Mouse (Mus musculus) liver, postnatal 0 days (tissue): Measurements from ENCODE around the gene Rtp1. TPM values are rescaled to one million over a fixed set of nuclear protein-coding genes. Genes with fewer than 3 reads are reported as not detected.

Source experiments
- ATAC-seq: fragments of 200-750 bp; cut with Nextera tagmentation; 2 replicates; pipeline ENCODE4 v1.8.0; 2017; ENCODE audit warnings: mild to moderate bottlenecking, moderate library complexity
- DNase-seq: peaks from one replicate; pipeline ENCODE4 v3.0.0-alpha.2; 2016
- H3K27ac ChIP-seq: fragments of 300-500 bp; sonication (generic); 2 replicates; pipeline ENCODE4 v1.5.1; 2014; ENCODE audit warnings: antibody characterized with exemption, moderate library complexity, mild to moderate bottlenecking, low read depth
- H3K27me3 ChIP-seq: fragments of 300-500 bp; sonication (generic); 2 replicates; pipeline ENCODE4 v1.6.1; 2014; ENCODE audit warnings: low read length, control low read depth, mixed read lengths; ENCODE audit not compliant: insufficient read depth
- H3K36me3 ChIP-seq: fragments of 300-500 bp; sonication (generic); replicated peaks from 2 replicates; pipeline ENCODE4 v1.6.1; 2014; ENCODE audit warnings: mild to moderate bottlenecking, control low read depth, low read length, moderate library complexity, mixed read lengths; ENCODE audit not compliant: insufficient read depth
- H3K4me1 ChIP-seq: fragments of 300-500 bp; sonication (generic); 2 replicates; pipeline ENCODE4 v1.6.1; 2014; ENCODE audit warnings: antibody characterized with exemption, mild to moderate bottlenecking, control low read depth; ENCODE audit not compliant: insufficient read depth
- H3K4me2 ChIP-seq: fragments of 300-500 bp; sonication (generic); 2 replicates; pipeline ENCODE4 v1.6.1; 2014; ENCODE audit warnings: low read depth, mild to moderate bottlenecking, low read length, moderate library complexity, mixed read lengths
- H3K4me3 ChIP-seq: fragments of 300-500 bp; sonication (generic); 2 replicates; pipeline ENCODE4 v1.5.1; 2014; ENCODE audit warnings: low read depth, low read length
- H3K9ac ChIP-seq: fragments of 300-500 bp; sonication (generic); replicated peaks from 2 replicates; pipeline ENCODE4 v1.6.1; 2014; ENCODE audit warnings: mild to moderate bottlenecking, moderate library complexity
- H3K9me3 ChIP-seq: fragments of 300-500 bp; sonication (generic); 2 replicates; pipeline ENCODE4 v1.6.1; 2016; ENCODE audit warnings: mild to moderate bottlenecking, control low read depth, low read length, mixed read lengths
- CTCF ChIP-seq: sonication (generic); IDR thresholded peaks from 2 replicates; pipeline ENCODE4 v1.5.1; 2016; ENCODE audit warnings: antibody characterized with exemption, low read depth
- EP300 ChIP-seq: IDR thresholded peaks from 2 replicates; pipeline ENCODE4 v1.6.1; 2016; ENCODE audit warnings: antibody characterized with exemption, low read depth, mild to moderate bottlenecking
- WGBS: fragments of 180-500 bp; shearing (Covaris S2); extraction: QIAGEN DNeasy Blood & Tissue Kit; methylation state at CpG from one replicate; pipeline ENCODE4 v1.1.7; 2014; ENCODE audit not compliant: insufficient replicate concordance; 5-methylcytosine and 5-hydroxymethylcytosine counted together
- polyA plus RNA-seq: library from polyadenylated mRNA; unstranded; fragments of >200 nt; fragmentation: Nextera tagmentation; extraction: Ambion mirVana; gene quantifications from 2 replicates; pipeline ENCODE4 v1.2.1, GENCODE M21; 2015

The Rtp1 gene
- polyA plus RNA-seq, 1 experiment from 2014 or later: not detected

DNA sequence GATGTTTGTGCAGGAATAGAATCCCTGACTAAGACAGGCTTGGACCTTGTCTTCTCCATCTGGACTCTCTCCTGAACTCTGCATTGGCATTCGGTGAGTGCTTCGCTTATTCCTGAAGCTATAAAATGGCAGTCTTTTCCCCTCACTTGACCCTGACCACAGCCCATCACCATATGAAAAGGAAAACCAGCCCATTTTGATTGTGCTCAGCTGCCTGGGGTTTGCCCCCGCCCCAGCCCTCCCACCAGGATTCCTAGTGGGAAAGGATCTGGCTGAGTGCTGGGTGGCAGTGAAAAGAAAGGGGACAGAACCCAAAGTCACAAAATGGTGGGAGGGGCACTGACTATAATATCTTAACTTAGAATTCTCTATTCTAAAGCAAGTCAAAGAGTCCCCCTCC is 53.3 kb downstream of the Rtp1 start:
- Histone ChIP-seq H3K9ac (no peak overlapping the region), H3K9me3 (no peaks in the 10 kb centered on the region), H3K4me3 (no peak overlapping the region), H3K4me1 (no peaks in the 10 kb centered on the region), H3K36me3 (peaks cover 12% of the 10 kb centered on the region), H3K27me3 (no peaks in the 10 kb centered on the region), H3K27ac (no peak overlapping the region), H3K4me2 (no peak overlapping the region)
- DNase-seq: no peak
- ATAC-seq: no peak
- WGBS: 85% methylated on average over 3 of the region's 3 CpGs
- TF ChIP-seq EP300 (no peak), CTCF (no peak)

DNA sequence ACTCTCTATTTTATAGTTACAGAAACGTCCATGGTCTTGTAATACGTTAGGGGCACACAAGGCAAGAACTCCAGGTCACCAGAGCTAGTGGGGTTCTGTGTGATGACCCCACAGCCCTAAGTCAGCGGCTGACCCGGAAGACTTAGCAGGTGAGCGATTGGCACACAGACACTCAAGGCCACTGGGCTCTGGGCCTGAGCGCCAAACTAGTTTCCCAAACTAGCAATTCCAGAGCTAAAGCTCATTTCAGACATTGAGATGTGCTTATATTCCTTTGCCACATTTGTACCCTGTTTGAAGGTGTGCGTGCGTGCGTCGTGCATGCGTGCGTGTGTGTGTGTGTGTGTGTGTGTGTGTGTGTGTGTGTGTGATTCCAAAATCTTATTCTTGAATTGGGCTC is 53.9 kb downstream of the Rtp1 start:
- H3K9ac ChIP-seq: no peak overlapping the region
- TF ChIP-seq EP300: no peak
- no peak for TF ChIP-seq CTCF
- DNase-seq (no peak), ATAC-seq (no peak)
- H3K4me1 ChIP-seq: no peaks in the 10 kb centered on the region
- H3K9me3 ChIP-seq: no peaks in the 10 kb centered on the region
- no peak overlapping the region for H3K4me3 ChIP-seq
- H3K36me3 ChIP-seq: peaks cover 12% of the 10 kb centered on the region
- H3K27me3 ChIP-seq: no peaks in the 10 kb centered on the region
- WGBS: 82% methylated on average over 12 of the region's 12 CpGs
- H3K27ac ChIP-seq: no peak overlapping the region
- H3K4me2 ChIP-seq: no peak overlapping the region

- DNase-seq (no peak), ATAC-seq (no peak)
- WGBS: 76% methylated on average over 10 of the region's 10 CpGs
- Histone ChIP-seq H3K4me3 (no peak overlapping the region), H3K9ac (no peak overlapping the region), H3K9me3 (no peaks in the 10 kb centered on the region), H3K27ac (no peak overlapping the region), H3K4me1 (no peaks in the 10 kb centered on the region), H3K36me3 (peaks cover 9% of the 10 kb centered on the region; the same call in 1 of the 2 replicates), H3K27me3 (no peaks in the 10 kb centered on the region), H3K4me2 (no peak overlapping the region)
- no peak for TF ChIP-seq EP300
- TF ChIP-seq CTCF: no peak
Measured at GRCm38 (mm10) chr16:23483292-23483691, 54.4 kb downstream of the Rtp1 start.

Other genes with a start within 250 kb of the Rtp1 start
- gene St6gal1, start 204.4 kb upstream of the Rtp1 start, polyA plus RNA-seq: 17.1 and 17.3 TPM in 2 replicates
- gene Rtp4, start 91.2 kb downstream of the Rtp1 start, polyA plus RNA-seq: 24.0 and 28.3 TPM in 2 replicates
- gene Masp1, start 91.7 kb downstream of the Rtp1 start, polyA plus RNA-seq: 31.7 and 38.3 TPM in 2 replicates